Mouse (Mus musculus): ENCODE measurements around the gene Cbx5.

GRCm38 (mm10) chr15:103197785-103198184 is 41.8 kb downstream of the Cbx5 start:
- TF ChIP-seq POLR2A (IDR thresholded peaks at IDR 0.05; ENCODE audit: borderline replicate concordance, insufficient read depth, low read length) (no peak), CTCF (IDR thresholded peaks at IDR 0.05; ENCODE audit: borderline replicate concordance, insufficient read depth, low read depth, low read length) (no peak)
